Mouse (Mus musculus) heart, embryonic 12.5 days (tissue): ENCODE measurements at regions not wholly inside any gene's neighbourhood (a gene's known extent, or its start where the extent isn't known, plus 50 kb on each side); places are given as distances from the start of the nearest gene placed in this dataset.
"Not testable (repeated sequence)": the region's sequence is repeated elsewhere in the genome, so short reads cannot be mapped to it uniquely, and the experiment has no call there.

Experiments used
- ATAC-seq: fragments of 200-750 bp; cut with Nextera tagmentation; 2 replicates; pipeline ENCODE4 v1.8.0; 2017; ENCODE audit warnings: moderate TSS enrichment, moderate library complexity; ENCODE audit not compliant: insufficient number of reproducible peaks, low FRiP score
- H3K27ac ChIP-seq: fragments of 300-500 bp; sonication (generic); 2 replicates; pipeline ENCODE4 v1.5.1; 2016; ENCODE audit warnings: mild to moderate bottlenecking, moderate library complexity; ENCODE audit not compliant: poor library complexity, severe bottlenecking
- H3K27me3 ChIP-seq: fragments of 300-500 bp; sonication (generic); replicated peaks from 2 replicates; pipeline ENCODE4 v1.6.1; 2016; ENCODE audit warnings: mild to moderate bottlenecking, moderate library complexity
- H3K36me3 ChIP-seq: fragments of 300-500 bp; sonication (generic); 2 replicates; pipeline ENCODE4 v1.6.1; 2016; ENCODE audit warnings: mild to moderate bottlenecking, moderate library complexity
- H3K4me1 ChIP-seq: fragments of 300-500 bp; sonication (generic); replicated peaks from 2 replicates; pipeline ENCODE4 v1.6.1; 2016; ENCODE audit warnings: mild to moderate bottlenecking
- H3K4me2 ChIP-seq: fragments of 300-500 bp; sonication (generic); 2 replicates; pipeline ENCODE4 v1.6.1; 2016; ENCODE audit warnings: mild to moderate bottlenecking, moderate library complexity
- H3K4me3 ChIP-seq: fragments of 300-500 bp; sonication (generic); 2 replicates; pipeline ENCODE4 v1.5.1; 2016; ENCODE audit warnings: mild to moderate bottlenecking
- H3K9ac ChIP-seq: fragments of 300-500 bp; sonication (generic); 2 replicates; pipeline ENCODE4 v1.6.1; 2016; ENCODE audit warnings: mild to moderate bottlenecking, moderate library complexity
- H3K9me3 ChIP-seq: fragments of 300-500 bp; sonication (generic); replicated peaks from 2 replicates; pipeline ENCODE4 v1.6.1; 2016; ENCODE audit warnings: mild to moderate bottlenecking, moderate library complexity
- WGBS: fragments of 180-500 bp; shearing (Covaris S2); methylation state at CpG from one replicate; pipeline ENCODE4 v1.1.7; 2016; 5-methylcytosine and 5-hydroxymethylcytosine counted together

DNA sequence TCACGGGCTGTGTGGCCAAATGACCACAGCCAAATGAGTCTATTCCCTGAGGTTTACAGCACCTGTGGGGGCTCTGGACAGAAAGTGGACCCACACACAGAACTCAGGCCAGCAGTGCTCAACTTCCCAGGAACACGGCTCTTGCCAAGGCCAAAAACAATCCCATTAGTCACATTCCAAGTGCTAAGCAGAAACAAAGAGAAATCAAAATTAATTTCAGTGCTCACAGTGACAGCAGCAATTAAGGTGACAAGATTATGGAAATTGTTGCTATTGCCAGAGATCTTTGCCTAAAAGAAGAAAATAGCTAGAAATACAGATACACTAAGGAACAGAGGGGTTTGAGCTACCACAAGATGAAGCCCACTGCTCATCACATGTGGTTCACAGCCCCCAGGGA is 464.9 kb upstream of the Ercc4 start:
- H3K27ac ChIP-seq, result no peak overlapping the region
- H3K27me3 ChIP-seq, result no peaks in the 10 kb centered on the region
- H3K9ac ChIP-seq, result no peak overlapping the region
- no peaks in the 10 kb centered on the region for H3K36me3 ChIP-seq
- no peaks in the 10 kb centered on the region for H3K4me1 ChIP-seq
- H3K4me3 ChIP-seq, result no peak overlapping the region
- no peaks in the 10 kb centered on the region for H3K9me3 ChIP-seq
- no peak overlapping the region for H3K4me2 ChIP-seq
- WGBS, result 59% methylated on average over 2 of the region's 2 CpGs
- no peak for ATAC-seq

DNA sequence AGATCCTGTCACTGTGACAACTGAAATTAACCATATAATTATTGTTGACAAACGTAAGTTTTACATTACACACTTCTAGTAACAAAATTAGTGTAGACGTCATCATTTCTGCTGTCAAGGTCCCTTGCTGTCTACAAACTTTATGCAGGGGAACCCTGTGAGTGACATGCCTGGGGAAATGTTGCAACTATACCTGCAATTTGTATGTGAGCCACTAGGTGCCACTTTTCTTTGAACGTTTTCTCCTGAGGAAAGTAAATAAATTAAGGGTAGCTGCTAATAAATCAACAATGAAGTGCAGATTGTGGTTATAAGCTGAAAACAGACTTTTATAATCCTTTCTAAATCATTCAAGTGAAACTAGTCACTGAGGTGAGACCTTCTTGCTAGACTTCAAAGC is 457.3 kb upstream of the Ercc4 start:
- ATAC-seq, result no peak
- Histone ChIP-seq H3K36me3 (no peaks in the 10 kb centered on the region), H3K4me3 (no peak overlapping the region), H3K9me3 (no peaks in the 10 kb centered on the region), H3K4me1 (no peaks in the 10 kb centered on the region), H3K4me2 (no peak overlapping the region), H3K9ac (no peak overlapping the region), H3K27me3 (no peaks in the 10 kb centered on the region), H3K27ac (no peak overlapping the region)
- 71% methylated on average over 3 of the region's 3 CpGs for WGBS

DNA sequence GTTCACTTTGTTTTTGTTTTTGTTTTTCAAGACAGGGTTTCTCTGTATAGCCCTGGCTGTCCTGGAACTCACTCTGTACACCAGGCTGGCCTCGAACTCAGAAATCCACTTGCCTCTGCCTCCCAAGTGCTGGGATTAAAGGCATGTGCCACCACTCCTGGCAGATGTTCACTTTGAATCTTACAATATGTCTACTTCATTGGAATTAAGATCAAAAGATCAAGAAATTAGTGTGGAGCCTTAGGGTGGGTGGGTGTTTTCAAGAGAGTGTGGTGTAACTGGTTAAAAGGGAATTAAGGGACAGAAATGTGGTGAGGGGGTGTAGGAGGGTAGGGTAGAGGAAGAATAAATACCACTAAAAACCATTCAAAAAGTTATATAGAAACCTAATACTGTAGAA is 435.8 kb upstream of the Ercc4 start:
- H3K4me3 ChIP-seq, H3K9me3 ChIP-seq, H3K27me3 ChIP-seq, H3K9ac ChIP-seq, H3K4me1 ChIP-seq, H3K27ac ChIP-seq, H3K36me3 ChIP-seq, ATAC-seq, H3K4me2 ChIP-seq: not testable (repeated sequence)
- WGBS, result 77% methylated on average over 1 of the region's 1 CpGs

DNA sequence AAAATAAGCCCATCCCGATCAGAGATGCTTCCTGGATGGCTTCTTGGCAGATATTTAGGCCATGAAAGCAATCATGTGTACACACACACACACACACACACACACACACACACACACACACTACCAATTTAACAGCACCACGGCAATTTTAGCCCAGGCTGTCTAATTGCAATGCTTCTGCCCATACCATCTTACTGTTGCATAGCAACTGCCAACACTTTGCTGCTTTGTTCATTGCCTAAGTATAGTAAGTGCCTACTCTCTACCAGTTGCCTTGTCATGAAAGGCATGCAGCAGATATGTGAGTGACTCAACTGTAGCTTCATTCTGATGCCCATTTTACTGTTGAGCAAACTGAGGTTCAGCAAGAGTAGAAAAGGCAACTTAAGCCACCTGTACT is 428.0 kb upstream of the Ercc4 start:
- Histone ChIP-seq H3K27ac (no peak overlapping the region), H3K4me3 (no peak overlapping the region), H3K9me3 (peaks cover 5% of the 10 kb centered on the region; the same call in 1 of the 2 replicates), H3K4me1 (0 out of 2 replicates have a peak, but pooled peaks cover 3% of the 10 kb centered on the region), H3K4me2 (no peak overlapping the region), H3K9ac (no peak overlapping the region), H3K36me3 (no peaks in the 10 kb centered on the region), H3K27me3 (0 out of 2 replicates have a peak, but pooled peaks cover 3% of the 10 kb centered on the region)
- WGBS, result 84% methylated on average over 2 of the region's 2 CpGs
- ATAC-seq, result no peak

DNA sequence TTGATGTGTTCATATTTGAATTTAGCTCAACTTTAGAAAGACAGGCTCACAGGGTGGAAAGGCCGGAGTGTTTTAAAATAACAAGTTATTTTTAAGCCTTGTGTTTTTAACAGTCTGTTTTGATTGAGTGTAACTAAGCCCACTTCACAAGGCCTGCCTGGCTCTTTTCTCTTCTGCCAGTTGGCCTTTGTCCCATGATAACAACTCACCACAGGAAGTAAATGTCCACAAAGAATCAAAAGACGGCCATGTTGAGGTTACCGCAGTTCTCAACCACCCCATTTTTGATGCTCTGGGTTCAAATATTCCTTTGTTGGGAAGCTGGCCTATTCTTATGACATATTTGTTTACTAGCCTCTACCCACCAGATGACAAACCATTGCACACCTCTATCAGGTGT is 423.7 kb upstream of the Ercc4 start:
- Histone ChIP-seq H3K4me3 (no peak overlapping the region), H3K9me3 (peaks cover 5% of the 10 kb centered on the region; the same call in 1 of the 2 replicates), H3K9ac (no peak overlapping the region), H3K4me2 (no peak overlapping the region), H3K36me3 (no peaks in the 10 kb centered on the region), H3K27me3 (0 out of 2 replicates have a peak, but pooled peaks cover 3% of the 10 kb centered on the region), H3K27ac (no peak overlapping the region), H3K4me1 (0 out of 2 replicates have a peak, but pooled peaks cover 3% of the 10 kb centered on the region)
- 47% methylated on average over 3 of the region's 3 CpGs for WGBS
- no peak for ATAC-seq

DNA sequence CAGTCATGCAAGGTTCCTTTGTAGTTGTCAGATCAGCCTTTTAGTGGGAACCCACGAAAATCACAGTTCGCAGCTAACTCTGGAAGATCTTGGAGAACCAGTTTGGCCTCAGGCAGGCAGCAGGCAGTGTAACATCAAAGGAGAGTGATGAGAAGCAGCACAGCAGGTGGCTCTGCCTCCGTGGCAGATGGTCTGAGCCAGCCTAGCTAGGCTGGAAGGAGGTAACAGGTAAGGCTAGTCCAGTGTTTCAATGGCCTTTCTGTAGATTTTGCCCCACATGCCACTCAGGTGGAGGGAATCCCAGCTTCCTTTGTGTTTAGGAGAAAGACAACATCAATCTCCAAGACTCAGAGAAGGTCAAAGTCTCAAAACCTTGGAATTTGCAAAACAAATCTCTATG is 417.7 kb upstream of the Ercc4 start:
- no peaks in the 10 kb centered on the region for H3K9me3 ChIP-seq
- H3K36me3 ChIP-seq, result no peaks in the 10 kb centered on the region
- H3K9ac ChIP-seq, result no peak overlapping the region
- no peak overlapping the region for H3K27ac ChIP-seq
- peaks cover 15% of the 10 kb centered on the region for H3K4me1 ChIP-seq
- ATAC-seq, result no peak
- 33% methylated on average over 3 of the region's 3 CpGs for whole genome bisulfite sequencing
- no peak overlapping the region for H3K4me2 ChIP-seq
- H3K4me3 ChIP-seq, result no peak overlapping the region
- no peaks in the 10 kb centered on the region for H3K27me3 ChIP-seq

DNA sequence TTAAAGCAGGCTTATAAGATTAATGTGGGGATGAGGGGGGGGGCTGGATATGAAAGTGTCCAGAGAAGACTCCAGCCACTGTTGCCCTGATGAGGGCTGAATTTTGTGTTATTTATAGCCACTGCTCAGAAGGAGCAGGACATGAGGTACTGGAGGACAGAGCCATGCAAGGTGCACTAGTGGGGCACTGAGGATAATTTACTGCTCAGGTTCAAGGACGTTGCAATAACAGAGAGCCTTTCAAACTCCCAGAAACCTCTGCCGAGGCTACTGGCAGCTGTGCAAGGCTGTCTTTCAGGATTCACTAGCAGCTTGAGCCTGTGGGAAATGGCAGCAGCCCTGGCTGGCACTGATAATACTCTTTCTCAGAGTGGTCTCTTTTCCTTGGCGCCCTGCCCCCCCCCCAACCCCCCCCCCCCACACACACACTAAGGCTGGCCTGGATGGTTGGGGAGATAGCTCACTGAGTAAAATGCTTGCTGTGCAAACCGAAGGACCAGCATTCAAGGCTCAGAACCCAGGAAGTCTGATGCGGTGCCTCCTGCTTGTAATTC is 416.7 kb upstream of the Ercc4 start:
- H3K4me1 ChIP-seq, result peaks cover 22% of the 10 kb centered on the region
- no peak overlapping the region for H3K27ac ChIP-seq
- no peak overlapping the region for H3K4me2 ChIP-seq
- H3K9me3 ChIP-seq, result no peaks in the 10 kb centered on the region
- no peaks in the 10 kb centered on the region for H3K27me3 ChIP-seq
- H3K9ac ChIP-seq, result no peak overlapping the region
- H3K36me3 ChIP-seq, result no peaks in the 10 kb centered on the region
- ATAC-seq, result no peak
- H3K4me3 ChIP-seq, result no peak overlapping the region
- WGBS, result 31% methylated on average over 4 of the region's 5 CpGs

DNA sequence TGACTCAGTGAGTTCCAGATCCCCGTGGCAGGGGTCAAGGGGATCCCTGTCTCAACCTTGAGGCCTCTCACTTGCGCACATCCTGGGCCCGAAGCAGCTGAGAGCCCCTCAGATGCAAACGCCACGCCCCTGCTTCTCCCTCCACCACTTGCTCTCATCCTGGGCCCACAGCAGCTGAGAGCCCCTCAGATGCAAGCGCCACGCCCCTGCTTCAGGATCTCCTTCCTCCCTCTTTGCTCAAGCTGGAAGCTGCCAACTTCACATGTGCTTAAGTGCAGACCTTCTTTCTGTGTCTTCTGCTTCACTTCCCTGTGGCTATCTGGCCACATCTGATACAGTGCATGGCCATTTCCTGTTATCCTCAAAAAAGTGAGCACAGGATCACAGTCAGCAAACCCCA is 416.1 kb upstream of the Ercc4 start:
- no peak for ATAC-seq

DNA sequence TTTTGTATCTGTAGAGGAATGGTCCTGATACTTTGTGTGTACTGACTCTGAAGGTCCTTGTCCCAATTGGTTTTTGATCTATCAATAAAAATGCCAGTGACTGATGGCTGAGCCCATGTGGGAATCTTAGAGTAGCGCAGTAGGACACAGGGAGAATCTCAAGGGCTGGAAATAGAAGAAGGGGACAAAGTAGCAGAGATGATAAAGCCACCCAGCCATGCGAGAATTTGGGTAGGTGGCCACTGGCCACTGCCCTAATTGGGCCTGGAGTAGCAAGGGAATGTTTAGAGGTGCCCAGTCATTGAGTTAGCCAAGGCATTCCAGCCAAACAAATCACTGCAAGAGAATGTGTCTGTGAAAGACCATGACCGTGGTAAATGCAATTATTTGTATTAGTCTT is 414.8 kb upstream of the Ercc4 start:
- ATAC-seq, result no peak
- Histone ChIP-seq H3K36me3 (no peaks in the 10 kb centered on the region), H3K27me3 (no peaks in the 10 kb centered on the region), H3K4me3 (no peak overlapping the region), H3K4me1 (peaks cover 25% of the 10 kb centered on the region), H3K27ac (no peak overlapping the region), H3K9me3 (no peaks in the 10 kb centered on the region), H3K4me2 (no peak overlapping the region), H3K9ac (no peak overlapping the region)
- 84% methylated on average over 3 of the region's 3 CpGs for WGBS

More for the DNA sequence above, 416.1 kb upstream of the Ercc4 start:
- Histone ChIP-seq H3K9ac (no peak overlapping the region), H3K9me3 (no peaks in the 10 kb centered on the region), H3K4me2 (no peak overlapping the region), H3K27me3 (no peaks in the 10 kb centered on the region), H3K4me1 (peaks cover 25% of the 10 kb centered on the region), H3K4me3 (no peak overlapping the region), H3K27ac (no peak overlapping the region), H3K36me3 (no peaks in the 10 kb centered on the region)
- 58% methylated on average over 7 of the region's 7 CpGs for WGBS

DNA sequence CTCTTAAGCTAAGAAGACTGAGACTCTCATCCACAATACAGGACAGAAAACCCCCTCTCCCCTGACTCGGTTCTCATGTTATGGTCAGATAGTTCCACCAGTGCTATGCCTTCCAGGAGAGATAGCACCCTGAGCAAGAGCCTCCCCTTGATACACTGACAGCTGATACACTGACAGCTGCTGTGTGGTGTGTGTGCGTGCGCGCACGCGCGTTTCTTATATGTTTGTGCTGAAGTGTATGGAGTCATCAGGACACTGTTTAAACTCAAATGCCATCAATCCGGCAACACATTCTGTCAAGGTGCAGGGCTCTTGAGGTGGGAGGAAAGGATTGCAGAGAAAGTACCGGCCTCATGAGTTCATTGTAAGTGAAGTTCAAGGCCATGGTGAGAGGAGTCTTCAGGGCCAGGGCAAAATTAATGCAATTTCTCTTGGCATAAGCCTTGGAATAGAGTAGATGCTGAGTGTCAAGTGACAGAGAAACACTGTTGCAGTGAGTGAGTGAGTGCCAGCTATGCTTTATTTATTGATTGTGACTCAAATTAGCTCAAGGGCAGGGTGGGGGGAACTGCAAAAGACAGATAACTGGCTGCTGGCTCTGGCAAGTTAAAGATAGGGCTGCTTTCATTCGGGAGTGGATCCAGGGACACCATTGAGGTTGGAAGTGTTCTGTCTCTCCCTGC is 412.4 kb upstream of the Ercc4 start:
- peak; percentile 92 for ATAC-seq
- Histone ChIP-seq H3K4me2 (peak overlapping the region; percentile 38), H3K9ac (no peak overlapping the region), H3K4me1 (peaks cover 25% of the 10 kb centered on the region), H3K4me3 (no peak overlapping the region), H3K9me3 (no peaks in the 10 kb centered on the region), H3K36me3 (no peaks in the 10 kb centered on the region), H3K27ac (peak overlapping the region; percentile 61), H3K27me3 (no peaks in the 10 kb centered on the region)
- WGBS, result 33% methylated on average over 10 of the region's 10 CpGs

DNA sequence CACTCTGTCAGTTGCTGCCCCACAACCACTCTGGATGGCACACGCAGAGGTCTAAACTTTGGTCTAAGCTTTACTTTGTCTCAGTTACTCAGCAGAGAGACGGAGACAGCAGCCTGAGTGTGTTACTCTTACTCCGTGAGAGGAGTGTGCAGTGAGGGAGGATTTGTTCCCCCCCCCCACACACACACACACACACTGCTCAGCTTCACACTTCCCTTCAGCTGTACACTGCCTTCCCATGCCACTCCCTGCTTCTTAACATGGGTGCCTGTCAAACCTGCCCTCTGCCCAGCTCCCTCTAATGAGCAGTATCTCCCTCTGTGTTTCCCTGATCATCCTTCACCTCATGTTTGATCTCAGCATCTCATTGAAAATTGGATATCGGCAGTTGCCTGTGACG is 409.9 kb upstream of the Ercc4 start:
- H3K4me2 ChIP-seq, result no peak overlapping the region
- WGBS, result 88% methylated on average over 5 of the region's 5 CpGs
- H3K27ac ChIP-seq, result no peak overlapping the region
- peaks cover 14% of the 10 kb centered on the region for H3K4me1 ChIP-seq
- no peaks in the 10 kb centered on the region for H3K36me3 ChIP-seq
- no peak overlapping the region for H3K9ac ChIP-seq
- no peak for ATAC-seq
- H3K27me3 ChIP-seq, result no peaks in the 10 kb centered on the region
- H3K9me3 ChIP-seq, result no peaks in the 10 kb centered on the region
- H3K4me3 ChIP-seq, result no peak overlapping the region

DNA sequence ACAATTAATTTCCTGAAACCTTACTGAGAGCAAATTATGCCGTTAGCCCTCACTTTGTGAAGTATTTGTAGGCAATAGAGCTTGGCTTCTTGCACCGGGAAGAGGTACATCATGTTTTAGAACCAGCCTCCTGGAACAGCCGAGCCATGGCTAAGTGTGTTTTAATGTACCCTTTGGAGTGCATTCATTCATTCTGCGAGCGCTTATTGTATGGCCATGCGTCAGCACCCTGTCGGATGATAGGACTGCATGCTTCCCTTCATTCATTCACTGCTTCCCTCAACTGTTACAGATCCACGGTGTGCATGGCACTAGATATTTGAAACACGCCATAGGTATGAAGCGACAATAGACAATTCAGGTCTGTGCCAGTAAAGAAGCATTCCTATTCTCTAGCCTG is 409.4 kb upstream of the Ercc4 start:
- H3K36me3 ChIP-seq, result no peaks in the 10 kb centered on the region
- no peak overlapping the region for H3K4me2 ChIP-seq
- no peak for ATAC-seq
- H3K9ac ChIP-seq, result no peak overlapping the region
- H3K4me1 ChIP-seq, result peaks cover 14% of the 10 kb centered on the region
- no peak overlapping the region for H3K4me3 ChIP-seq
- 92% methylated on average over 10 of the region's 10 CpGs for WGBS
- H3K9me3 ChIP-seq, result no peaks in the 10 kb centered on the region
- no peak overlapping the region for H3K27ac ChIP-seq
- no peaks in the 10 kb centered on the region for H3K27me3 ChIP-seq
